Mouse (Mus musculus) kidney, adult 9 months (tissue): ENCODE results near the gene Myh7b.

Experiments used
- DNase-seq: peaks from one replicate; pipeline ENCODE4 v3.0.0; 2022

The Myh7b gene

GRCm38 (mm10) chr2:155610978-155611377, at the start of gene Myh7b:
Myh7b (plus strand) TSS chr2:155611212.
- DNase-seq, result no peak

- no peak for DNase-seq
These were observed 48.8 kb upstream of the Myh7b start for GRCm38 (mm10) chr2:155562209-155562608.

DNA sequence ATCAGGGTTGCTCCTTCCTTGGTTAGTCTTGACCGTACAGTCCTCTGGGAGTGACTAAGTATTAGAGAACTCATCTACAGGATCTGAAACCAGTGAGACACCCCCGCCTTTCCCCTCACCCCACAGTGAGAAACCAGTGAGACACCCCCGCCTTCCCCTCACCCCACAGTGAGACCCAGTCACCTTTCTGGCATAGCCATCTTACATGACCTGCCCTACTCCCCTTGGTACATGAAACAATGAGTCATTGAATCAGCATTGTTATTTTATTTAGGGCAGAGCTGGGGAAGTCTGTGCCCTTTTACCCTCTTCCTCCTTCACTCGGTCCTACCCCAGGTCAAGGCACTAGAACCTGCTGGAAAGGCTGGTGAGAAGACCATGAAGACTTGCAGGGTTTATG, 48.1 kb upstream of the Myh7b start:
- DNase-seq, result no peak

GRCm38 (mm10) chr2:155567751-155568150, 43.3 kb upstream of the Myh7b start:
- no peak for DNase-seq

DNA sequence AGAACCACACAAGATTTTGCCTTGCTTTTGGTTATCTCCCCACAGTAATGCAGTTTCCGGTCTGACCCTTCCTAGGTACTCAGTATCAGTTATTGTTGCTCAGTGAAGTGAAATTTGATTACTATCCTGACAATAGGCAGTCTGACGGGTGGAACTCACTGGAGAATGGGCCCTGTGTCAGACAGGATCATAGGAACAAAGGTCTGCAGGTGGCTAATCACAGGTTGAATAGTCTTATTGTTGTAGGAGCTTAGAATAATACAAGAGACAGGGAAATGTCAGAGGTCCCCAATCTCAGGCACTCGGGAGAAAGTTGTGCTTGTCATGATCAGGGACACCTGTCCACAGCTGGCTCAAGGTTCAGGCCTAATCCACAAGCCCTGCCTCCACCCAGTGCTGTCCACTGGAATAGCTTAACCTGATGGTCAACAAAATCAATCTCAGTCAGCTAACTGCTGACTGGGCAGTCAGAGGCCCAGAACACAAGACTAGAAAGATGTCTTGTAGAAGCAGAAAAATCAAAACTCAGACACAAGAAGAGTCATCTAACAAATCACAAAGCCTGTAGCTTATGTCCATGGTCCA, 41.7 kb upstream of the Myh7b start:
- DNase-seq, result peak; percentile 59

GRCm38 (mm10) chr2:155573001-155573400, 38.0 kb upstream of the Myh7b start:
- no peak for DNase-seq

GRCm38 (mm10) chr2:155573996-155574395, 37.0 kb upstream of the Myh7b start:
- DNase-seq, result no peak

- DNase-seq, result peak; percentile 97
These were observed 36.3 kb upstream of the Myh7b start for GRCm38 (mm10) chr2:155574700-155575099.

DNA sequence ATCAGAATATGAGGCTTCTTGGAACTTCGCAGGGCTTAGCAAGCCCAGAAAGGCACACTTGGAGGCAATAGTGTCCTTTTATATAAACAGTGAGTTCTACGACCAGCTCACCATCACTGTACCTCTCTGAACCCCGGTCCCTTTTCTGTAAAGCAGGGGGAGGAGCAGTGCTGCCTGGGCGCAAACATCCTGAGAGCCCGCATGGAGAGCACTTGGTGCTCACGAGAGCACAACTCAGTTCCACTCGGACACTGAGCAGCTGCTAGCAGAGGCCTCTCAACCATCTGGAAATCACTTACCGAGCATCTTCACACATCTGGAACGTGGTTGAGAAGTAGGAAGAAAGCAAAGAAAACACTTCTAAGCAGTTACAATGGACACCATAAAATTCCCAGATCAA, 34.4 kb upstream of the Myh7b start:
- DNase-seq, result peak; percentile 4

- DNase-seq, result no peak
These were observed 30.7 kb upstream of the Myh7b start for GRCm38 (mm10) chr2:155580331-155580730.

- peak; percentile 81 for DNase-seq
These were observed 28.5 kb upstream of the Myh7b start for GRCm38 (mm10) chr2:155582384-155582995.

DNA sequence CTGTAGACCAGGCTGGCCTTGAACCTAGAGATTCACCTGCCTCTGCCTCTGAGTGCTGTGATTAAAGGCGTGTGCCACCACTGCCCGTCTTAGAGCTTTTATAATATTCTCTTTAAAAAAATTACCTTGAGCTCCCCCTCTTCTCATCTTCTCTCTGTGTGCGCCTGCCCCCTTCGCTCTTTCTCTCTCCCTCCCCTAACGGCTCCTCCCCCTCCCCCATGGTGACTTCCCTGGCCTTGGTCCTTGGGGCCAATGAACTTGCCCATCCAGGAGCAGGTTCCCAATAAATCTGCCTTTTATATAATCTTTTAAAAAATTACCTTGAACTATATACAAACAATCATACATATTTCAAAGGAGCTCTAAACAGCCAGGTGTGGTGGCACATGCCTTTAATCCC, 28.0 kb upstream of the Myh7b start:
- DNase-seq, result peak; percentile 77

- peak; percentile 88 for DNase-seq
These were observed 27.0 kb upstream of the Myh7b start for GRCm38 (mm10) chr2:155583927-155584530.

DNA sequence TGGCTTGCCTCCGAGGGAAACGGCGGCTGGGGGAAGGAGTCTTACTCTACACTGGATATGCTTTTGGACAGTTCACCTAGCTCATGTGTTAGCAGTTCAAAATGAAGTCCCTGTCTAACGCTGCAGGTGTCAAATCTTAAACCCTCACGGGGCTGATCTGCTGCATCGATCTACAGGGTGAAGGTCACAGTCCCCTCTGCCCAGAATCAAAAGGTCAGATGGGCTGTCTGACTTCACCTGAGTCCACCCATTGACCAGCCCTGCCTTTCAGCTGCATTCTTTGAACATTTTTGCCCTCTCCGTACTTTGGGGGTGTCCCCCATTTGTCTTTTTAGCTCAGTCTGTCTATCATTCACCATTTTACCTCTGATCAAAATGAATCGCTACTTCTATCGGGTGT, 25.9 kb upstream of the Myh7b start:
- DNase-seq, result no peak

- DNase-seq, result peak; percentile 83
These were observed 25.5 kb upstream of the Myh7b start for GRCm38 (mm10) chr2:155585486-155585885.

GRCm38 (mm10) chr2:155588136-155588535, 22.9 kb upstream of the Myh7b start:
- no peak for DNase-seq

DNA sequence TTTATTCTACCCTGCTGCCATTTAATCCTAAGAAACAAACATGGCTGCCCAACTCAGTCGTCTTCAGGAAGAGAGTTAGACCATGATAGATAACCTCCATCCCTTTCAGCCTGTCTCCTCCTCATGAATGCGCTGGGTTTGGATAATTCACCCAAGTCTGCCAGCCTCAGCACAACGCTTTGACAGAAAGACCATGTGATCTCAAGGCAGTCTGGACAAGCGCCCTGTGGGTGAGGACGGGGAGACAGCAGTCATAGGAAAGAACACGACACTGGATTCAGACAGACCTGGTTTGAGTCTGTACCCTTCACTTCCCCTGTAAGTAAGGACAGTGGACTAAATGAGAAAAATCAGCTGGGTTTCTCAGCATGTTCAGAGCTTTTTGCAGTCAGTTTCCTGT, 21.5 kb upstream of the Myh7b start:
- peak; percentile 69 for DNase-seq

DNA sequence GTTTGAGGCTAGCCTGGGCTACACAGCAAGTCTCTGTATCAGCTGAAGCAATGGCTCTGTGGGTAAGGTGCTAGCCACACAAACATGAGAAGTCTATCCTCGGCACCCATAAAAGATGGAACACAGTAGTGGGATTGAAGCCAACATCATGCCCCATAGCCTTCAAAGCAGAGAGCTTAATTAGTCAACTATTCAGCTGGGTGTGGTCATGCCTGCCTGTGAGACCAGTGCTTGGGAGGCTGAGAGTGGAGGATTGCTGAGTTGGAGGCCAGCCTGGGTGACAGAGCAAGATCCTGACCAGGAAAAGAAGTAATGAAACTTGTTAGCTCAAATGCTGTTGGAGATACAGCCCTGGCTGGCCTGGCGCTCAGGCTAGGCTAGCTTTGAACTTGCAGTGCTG, 20.1 kb upstream of the Myh7b start:
- peak; percentile 76 for DNase-seq

DNA sequence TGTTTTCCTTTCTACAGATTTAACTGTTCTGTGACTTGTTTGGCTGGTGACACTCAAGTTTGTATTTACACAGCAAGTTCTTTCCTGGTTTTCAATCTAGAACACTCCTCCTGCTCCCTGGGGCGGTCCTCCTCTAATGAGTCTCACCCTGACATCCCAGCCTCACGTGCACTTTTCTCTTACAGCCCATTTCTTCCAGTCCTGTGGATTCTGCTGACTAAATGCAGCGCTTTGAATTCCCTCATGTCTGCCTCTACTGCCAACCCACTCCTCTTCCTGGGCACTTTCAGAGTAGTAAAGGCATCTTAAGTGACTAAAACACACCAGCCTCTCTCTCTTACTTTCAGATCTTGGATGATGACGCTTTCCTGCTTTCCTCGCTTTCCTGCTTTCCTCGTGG, 19.3 kb upstream of the Myh7b start:
- peak; percentile 76 for DNase-seq

DNA sequence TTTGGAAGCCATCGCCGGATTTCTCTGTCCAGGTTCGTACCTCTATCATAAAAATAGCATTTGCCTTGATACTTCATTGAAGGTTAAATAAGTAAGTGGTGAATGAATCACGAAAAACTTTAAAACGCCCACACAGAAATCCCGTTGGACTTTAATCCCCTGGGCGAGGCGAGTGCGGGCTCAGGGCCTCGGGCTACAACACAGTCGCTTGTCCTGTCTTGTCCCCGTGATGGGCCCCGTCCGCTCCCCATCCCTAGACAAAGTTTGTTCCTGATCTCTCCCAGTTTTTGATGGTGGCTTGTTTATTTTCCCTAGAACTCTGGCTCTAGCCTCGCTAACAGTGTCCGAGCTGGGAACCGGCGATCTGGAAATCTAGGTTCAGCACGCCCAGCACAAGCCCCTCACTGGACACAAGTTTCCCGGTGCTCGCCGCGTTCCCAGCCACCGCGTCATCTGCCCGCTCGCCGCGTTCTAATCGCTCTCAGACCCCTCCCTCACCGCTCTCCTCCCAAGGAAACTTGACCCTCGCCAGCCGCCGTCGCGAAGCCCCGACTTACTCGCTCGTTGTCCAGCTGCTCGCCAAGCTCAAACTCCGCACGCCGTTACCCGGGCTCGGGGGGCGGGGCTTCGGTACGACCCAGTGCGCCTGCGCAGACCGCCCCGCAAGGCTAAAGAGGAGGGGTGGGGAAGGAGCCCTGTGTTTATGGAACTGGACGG, 18.7 kb upstream of the Myh7b start, which contains the start of gene Gss:
TSS of gene Gss (minus strand) at position 674 of the 717 bp plus-strand sequence.
- peak; percentile 99 for DNase-seq

GRCm38 (mm10) chr2:155592854-155593283, 18.1 kb upstream of the Myh7b start:
- DNase-seq, result no peak

DNA sequence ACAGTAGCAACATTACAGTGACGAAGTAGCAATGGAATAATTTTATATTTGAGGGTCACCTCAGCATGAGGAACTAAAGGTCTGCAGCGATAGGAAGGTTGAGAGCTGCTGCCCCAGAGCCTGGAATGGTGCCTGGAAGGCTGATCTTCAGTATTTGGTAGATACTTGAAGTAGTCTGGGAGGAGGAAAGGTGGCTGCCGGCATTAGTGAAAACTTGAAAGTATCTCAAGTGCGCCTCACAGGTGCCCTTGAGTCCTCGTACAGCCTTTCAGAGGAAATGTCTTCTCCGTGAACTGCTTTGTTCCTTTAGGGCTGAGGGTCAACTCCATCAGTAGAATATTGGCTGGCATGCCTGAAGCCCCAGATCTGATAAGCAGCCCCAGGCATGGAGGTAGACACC, 15.5 kb upstream of the Myh7b start:
- no peak for DNase-seq

GRCm38 (mm10) chr2:155603707-155604106, 7.3 kb upstream of the Myh7b start:
- DNase-seq, result peak; percentile 73
